Mouse (Mus musculus): Measurements from ENCODE around the gene Kcnma1. TPM values are rescaled to one million over a fixed set of nuclear protein-coding genes. Genes with fewer than 3 reads are reported as not detected.

The Kcnma1 gene
- total RNA-seq, 1 experiment: 0.49 TPM

- in situ Hi-C loops (cut with MboI; ENCODE audit: low sequenced_read_pairs in 2 of 2, unreplicated experiment in 2 of 2): no loop called here
- no peaks in the 10 kb centered on the region for H3K4me1 ChIP-seq (ENCODE audit: control insufficient read depth in 2 of 2, insufficient read depth in 2 of 2, low read length in 2 of 2, poor library complexity in 1 of 2)
- no peak overlapping the region for H3K4me3 ChIP-seq (ENCODE audit: insufficient read depth in 1 of 2, low read depth in 1 of 2, low read length in 2 of 2, poor library complexity in 1 of 2, severe bottlenecking in 1 of 2)
- H3K36me3 ChIP-seq (ENCODE audit: control insufficient read depth, insufficient read depth, low read length, poor library complexity, severe bottlenecking): no peaks in the 10 kb centered on the region
- TF ChIP-seq ZC3H11A (IDR thresholded peaks at IDR 0.05; ENCODE audit: borderline replicate concordance, low read depth, low read length) (no peak), CHD2 (IDR thresholded peaks at IDR 0.05; ENCODE audit: low read depth, low read length) (no peak), HCFC1 (IDR thresholded peaks at IDR 0.05; ENCODE audit: borderline replicate concordance, insufficient read depth, low read length) (no peak), MAFK (IDR thresholded peaks at IDR 0.05; ENCODE audit: insufficient read depth, low read depth, low read length) (no peak), ZNF384 (IDR thresholded peaks at IDR 0.05; ENCODE audit: low read depth, low read length) (no peak)
- no peak for DNase-seq (ENCODE audit: low read depth, low spot score)
- no peaks in the 10 kb centered on the region for H3K9me3 ChIP-seq (ENCODE audit: control insufficient read depth, insufficient read depth, low read depth, low read length)
- H3K9ac ChIP-seq (ENCODE audit: insufficient read depth, low read depth, low read length, poor library complexity, severe bottlenecking): no peak overlapping the region
- no peak overlapping the region for H3K27ac ChIP-seq (ENCODE audit: insufficient read depth, low read depth, low read length, poor library complexity, severe bottlenecking)
Observed at GRCm38 (mm10) chr14:23643162-23643561, 371.1 kb downstream of the Kcnma1 start.

GRCm38 (mm10) chr14:23640665-23641064 is 373.6 kb downstream of the Kcnma1 start:
- Histone ChIP-seq H3K36me3 (ENCODE audit: control insufficient read depth, insufficient read depth, low read length, poor library complexity, severe bottlenecking) (no peaks in the 10 kb centered on the region), H3K27ac (ENCODE audit: insufficient read depth, low read depth, low read length, poor library complexity, severe bottlenecking) (no peak overlapping the region), H3K9me3 (ENCODE audit: control insufficient read depth, insufficient read depth, low read depth, low read length) (no peaks in the 10 kb centered on the region), H3K4me3 (ENCODE audit: insufficient read depth in 1 of 2, low read depth in 1 of 2, low read length in 2 of 2, poor library complexity in 1 of 2, severe bottlenecking in 1 of 2) (no peak overlapping the region), H3K4me1 (ENCODE audit: control insufficient read depth in 2 of 2, insufficient read depth in 2 of 2, low read length in 2 of 2, poor library complexity in 1 of 2) (no peaks in the 10 kb centered on the region), H3K9ac (ENCODE audit: insufficient read depth, low read depth, low read length, poor library complexity, severe bottlenecking) (no peak overlapping the region)
- in situ Hi-C loops (cut with MboI; ENCODE audit: low sequenced_read_pairs in 2 of 2, unreplicated experiment in 2 of 2): no loop called here
- no peak for TF ChIP-seq ZC3H11A (IDR thresholded peaks at IDR 0.05; ENCODE audit: borderline replicate concordance, low read depth, low read length)
- DNase-seq (ENCODE audit: low read depth, low spot score): no peak

GRCm38 (mm10) chr14:23638078-23638695 is 376.1 kb downstream of the Kcnma1 start:
- Histone ChIP-seq H3K27ac (ENCODE audit: insufficient read depth, low read depth, low read length, poor library complexity, severe bottlenecking) (no peak overlapping the region), H3K9ac (ENCODE audit: insufficient read depth, low read depth, low read length, poor library complexity, severe bottlenecking) (no peak overlapping the region), H3K4me1 (ENCODE audit: control insufficient read depth in 2 of 2, insufficient read depth in 2 of 2, low read length in 2 of 2, poor library complexity in 1 of 2) (no peaks in the 10 kb centered on the region), H3K9me3 (ENCODE audit: control insufficient read depth, insufficient read depth, low read depth, low read length) (no peaks in the 10 kb centered on the region), H3K36me3 (ENCODE audit: control insufficient read depth, insufficient read depth, low read length, poor library complexity, severe bottlenecking) (no peaks in the 10 kb centered on the region), H3K4me3 (ENCODE audit: insufficient read depth in 1 of 2, low read depth in 1 of 2, low read length in 2 of 2, poor library complexity in 1 of 2, severe bottlenecking in 1 of 2) (no peak overlapping the region)
- DNase-seq (ENCODE audit: low read depth, low spot score): no peak
- TF ChIP-seq HCFC1 (IDR thresholded peaks at IDR 0.05; ENCODE audit: borderline replicate concordance, insufficient read depth, low read length) (no peak), ZNF384 (IDR thresholded peaks at IDR 0.05; ENCODE audit: low read depth, low read length) (no peak), ZC3H11A (IDR thresholded peaks at IDR 0.05; ENCODE audit: borderline replicate concordance, low read depth, low read length) (no peak), CHD2 (IDR thresholded peaks at IDR 0.05; ENCODE audit: low read depth, low read length) (no peak), MAFK (IDR thresholded peaks at IDR 0.05; ENCODE audit: insufficient read depth, low read depth, low read length) (no peak)
- in situ Hi-C loops (cut with MboI; ENCODE audit: low sequenced_read_pairs in 2 of 2, unreplicated experiment in 2 of 2): no loop called here

GRCm38 (mm10) chr14:23635903-23636302 is 378.4 kb downstream of the Kcnma1 start:
- in situ Hi-C loops (cut with MboI; ENCODE audit: low sequenced_read_pairs in 2 of 2, unreplicated experiment in 2 of 2): no loop called here
- Histone ChIP-seq H3K9ac (ENCODE audit: insufficient read depth, low read depth, low read length, poor library complexity, severe bottlenecking) (no peak overlapping the region), H3K27ac (ENCODE audit: insufficient read depth, low read depth, low read length, poor library complexity, severe bottlenecking) (no peak overlapping the region), H3K4me1 (ENCODE audit: control insufficient read depth in 2 of 2, insufficient read depth in 2 of 2, low read length in 2 of 2, poor library complexity in 1 of 2) (no peaks in the 10 kb centered on the region), H3K9me3 (ENCODE audit: control insufficient read depth, insufficient read depth, low read depth, low read length) (no peaks in the 10 kb centered on the region), H3K36me3 (ENCODE audit: control insufficient read depth, insufficient read depth, low read length, poor library complexity, severe bottlenecking) (no peaks in the 10 kb centered on the region), H3K4me3 (ENCODE audit: insufficient read depth in 1 of 2, low read depth in 1 of 2, low read length in 2 of 2, poor library complexity in 1 of 2, severe bottlenecking in 1 of 2) (no peak overlapping the region)
- no peak for DNase-seq (ENCODE audit: low read depth, low spot score)
- TF ChIP-seq ZNF384 (IDR thresholded peaks at IDR 0.05; ENCODE audit: low read depth, low read length) (no peak), HCFC1 (IDR thresholded peaks at IDR 0.05; ENCODE audit: borderline replicate concordance, insufficient read depth, low read length) (no peak), MAFK (IDR thresholded peaks at IDR 0.05; ENCODE audit: insufficient read depth, low read depth, low read length) (no peak), ZC3H11A (IDR thresholded peaks at IDR 0.05; ENCODE audit: borderline replicate concordance, low read depth, low read length) (no peak), CHD2 (IDR thresholded peaks at IDR 0.05; ENCODE audit: low read depth, low read length) (no peak)

GRCm38 (mm10) chr14:23633011-23633595 is 381.2 kb downstream of the Kcnma1 start:
- H3K4me1 ChIP-seq (ENCODE audit: control insufficient read depth in 2 of 2, insufficient read depth in 2 of 2, low read length in 2 of 2, poor library complexity in 1 of 2): no peaks in the 10 kb centered on the region
- no peak overlapping the region for H3K4me3 ChIP-seq (ENCODE audit: insufficient read depth in 1 of 2, low read depth in 1 of 2, low read length in 2 of 2, poor library complexity in 1 of 2, severe bottlenecking in 1 of 2)
- in situ Hi-C loops (cut with MboI; ENCODE audit: low sequenced_read_pairs in 2 of 2, unreplicated experiment in 2 of 2): no loop called here
- no peak for DNase-seq (ENCODE audit: low read depth, low spot score)
- no peak overlapping the region for H3K9ac ChIP-seq (ENCODE audit: insufficient read depth, low read depth, low read length, poor library complexity, severe bottlenecking)
- H3K36me3 ChIP-seq (ENCODE audit: control insufficient read depth, insufficient read depth, low read length, poor library complexity, severe bottlenecking): no peaks in the 10 kb centered on the region
- no peak overlapping the region for H3K27ac ChIP-seq (ENCODE audit: insufficient read depth, low read depth, low read length, poor library complexity, severe bottlenecking)
- no peak for TF ChIP-seq CHD2 (IDR thresholded peaks at IDR 0.05; ENCODE audit: low read depth, low read length)
- TF ChIP-seq HCFC1 (IDR thresholded peaks at IDR 0.05; ENCODE audit: borderline replicate concordance, insufficient read depth, low read length): no peak
- TF ChIP-seq MAFK (IDR thresholded peaks at IDR 0.05; ENCODE audit: insufficient read depth, low read depth, low read length): no peak
- no peak for TF ChIP-seq ZNF384 (IDR thresholded peaks at IDR 0.05; ENCODE audit: low read depth, low read length)
- TF ChIP-seq ZC3H11A (IDR thresholded peaks at IDR 0.05; ENCODE audit: borderline replicate concordance, low read depth, low read length): no peak
- H3K9me3 ChIP-seq (ENCODE audit: control insufficient read depth, insufficient read depth, low read depth, low read length): no peaks in the 10 kb centered on the region

Measured in ES-E14 (cell line).